Mouse (Mus musculus): ENCODE measurements at regions not wholly inside any gene's neighbourhood (a gene's known extent, or its start where the extent isn't known, plus 50 kb on each side); places are given as distances from the start of the nearest gene placed in this dataset.

DNA sequence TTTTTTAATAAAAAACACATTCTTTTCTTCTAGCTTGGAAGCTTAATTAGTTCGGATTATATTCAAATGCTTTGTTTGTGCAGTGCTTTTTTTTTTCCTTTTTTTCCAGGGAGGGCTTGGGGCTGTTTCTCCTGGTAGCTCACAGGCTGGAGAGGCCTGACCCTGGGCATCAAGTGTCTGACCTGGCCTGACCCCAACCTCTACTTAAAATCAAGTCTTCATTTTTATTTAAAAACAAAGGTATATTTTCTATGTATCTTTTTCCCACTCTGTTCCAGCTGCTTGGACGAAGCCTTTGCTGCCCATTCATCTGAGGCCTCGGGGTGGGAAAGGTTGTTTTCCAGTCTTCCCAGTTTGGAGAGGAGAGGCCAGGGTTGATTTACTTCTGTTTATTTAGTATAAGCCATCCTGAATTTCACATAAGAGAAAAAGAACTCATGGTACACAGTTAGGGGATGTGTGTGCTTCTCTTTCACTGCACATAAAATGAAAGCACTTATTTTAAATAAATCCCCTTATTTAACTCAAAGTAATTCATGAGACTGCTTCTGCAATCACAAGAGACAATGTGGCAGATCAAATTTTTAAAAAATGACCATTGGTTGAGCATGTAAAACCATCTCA is 539.1 kb downstream of the Ptprc start:
- peak; percentile 79 for DNase-seq (ENCODE audit: low spot score)

DNA sequence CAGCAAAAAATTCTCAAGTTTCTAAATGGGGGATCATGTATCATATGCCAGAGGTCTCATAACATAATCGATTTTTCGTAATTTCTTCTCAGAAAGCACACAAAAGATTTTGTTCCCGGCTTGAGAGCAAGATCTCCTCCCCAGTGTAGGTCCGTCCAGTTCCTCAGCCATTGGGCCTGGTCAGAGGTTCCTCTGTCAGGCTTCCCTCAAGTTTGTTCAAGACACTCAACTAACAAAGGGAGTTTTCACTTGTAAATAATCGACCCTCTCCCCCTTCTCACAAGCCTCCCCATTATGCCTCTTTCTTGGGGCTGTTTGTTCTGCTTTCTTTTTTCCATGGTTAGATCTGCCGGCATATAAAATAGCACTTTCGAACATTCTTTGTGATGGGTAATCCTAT is 539.7 kb downstream of the Ptprc start:
- DNase-seq (ENCODE audit: low spot score) = peak; percentile 73

DNA sequence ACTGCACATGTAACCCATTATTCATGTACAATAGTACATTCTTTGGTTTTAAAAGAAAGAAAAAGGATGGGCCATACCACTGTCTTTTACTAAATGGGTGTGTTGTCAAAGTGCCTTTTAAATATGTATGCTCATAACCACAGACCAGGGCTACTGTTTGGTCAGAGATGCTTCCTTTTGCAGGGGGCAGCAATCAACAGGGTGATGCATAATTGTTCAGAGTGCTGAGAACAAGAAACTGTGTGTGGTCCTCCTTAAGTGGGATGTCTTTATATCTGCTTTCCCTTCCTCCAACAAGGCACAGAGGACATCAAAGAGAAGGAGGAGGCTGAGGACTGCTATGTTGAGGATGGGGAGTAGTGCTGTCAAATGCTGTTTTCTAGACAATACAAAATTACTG is 544.0 kb downstream of the Ptprc start:
- DNase-seq (ENCODE audit: low spot score) = no peak

DNA sequence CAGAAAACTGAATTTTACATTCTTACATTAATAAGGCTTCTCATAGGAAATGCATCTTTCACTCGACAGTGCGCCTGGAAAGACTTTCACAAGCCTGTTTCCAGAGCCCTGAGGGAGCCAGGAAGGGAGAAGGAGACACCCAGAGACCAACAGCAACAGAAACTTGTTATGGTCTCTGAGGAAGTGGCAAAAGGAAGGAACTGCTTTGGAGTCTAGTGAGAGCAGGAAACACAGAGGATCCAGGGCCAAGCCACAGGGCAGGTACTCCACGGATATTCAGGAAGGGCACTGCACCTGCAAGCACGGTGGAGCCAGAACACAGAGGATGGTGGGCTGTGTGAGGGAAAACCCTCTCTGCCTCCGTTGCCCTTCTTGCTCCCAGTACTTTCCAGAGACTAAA is 554.8 kb downstream of the Ptprc start:
- DNase-seq (ENCODE audit: low spot score) = no peak

DNA sequence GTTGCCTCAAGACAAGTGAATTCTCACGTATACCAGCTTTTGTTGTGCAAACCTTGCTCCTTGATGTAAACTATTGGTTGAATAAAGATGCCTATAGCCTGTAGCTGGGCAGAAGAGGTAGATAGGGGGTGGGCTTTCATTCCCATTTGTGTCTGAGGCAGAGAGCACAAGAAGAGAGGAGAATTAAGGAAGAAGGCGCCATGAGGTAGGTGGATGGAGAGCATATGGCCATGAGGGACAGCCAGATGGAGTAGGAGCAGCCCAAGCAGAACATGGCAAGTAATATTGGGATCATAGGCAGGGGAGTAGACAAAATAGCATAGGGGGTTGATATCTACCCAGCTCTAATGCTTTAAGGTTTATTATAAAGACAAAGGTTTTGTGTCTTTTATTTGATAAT is 557.3 kb downstream of the Ptprc start:
- DNase-seq (ENCODE audit: low spot score) = no peak

DNA sequence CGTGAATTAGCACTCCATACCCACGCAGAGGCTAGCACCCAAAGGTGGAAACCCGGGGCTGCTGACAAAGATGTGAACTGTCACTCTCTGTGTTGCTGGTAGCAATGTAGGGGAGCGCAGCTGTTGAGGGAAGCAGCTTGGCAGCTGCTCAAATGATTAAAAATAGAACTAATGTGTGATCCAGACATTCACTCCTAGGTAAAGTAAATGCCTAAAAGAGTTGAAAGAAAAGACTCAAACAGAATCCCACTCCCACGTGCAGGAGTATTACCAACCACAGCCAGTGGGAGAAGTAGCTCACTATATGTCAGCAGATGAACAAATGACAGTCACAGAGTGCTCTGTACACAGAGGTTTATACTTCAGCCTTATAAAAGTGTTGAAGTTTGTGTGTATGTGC is 558.0 kb downstream of the Ptprc start:
- no peak for DNase-seq (ENCODE audit: low spot score)

DNA sequence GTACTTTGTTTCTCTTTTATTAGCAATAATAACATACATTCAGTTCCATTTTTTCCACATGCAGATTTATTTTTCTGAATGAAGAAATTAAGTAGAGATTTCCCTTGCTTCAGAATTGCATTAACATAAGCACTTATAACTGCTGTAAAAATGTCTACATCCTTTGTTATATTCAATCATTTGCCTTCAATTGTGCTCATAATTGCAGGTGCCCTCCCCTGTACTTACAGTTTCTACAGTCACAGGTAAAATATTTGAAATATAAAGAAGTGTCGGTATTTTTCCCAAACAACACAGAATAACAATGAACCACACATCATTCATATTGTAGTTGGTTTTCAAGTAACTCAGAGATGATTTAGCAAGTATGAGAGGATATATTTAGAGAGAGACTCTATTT is 568.8 kb downstream of the Ptprc start:
- DNase-seq (ENCODE audit: low spot score) = no peak

DNA sequence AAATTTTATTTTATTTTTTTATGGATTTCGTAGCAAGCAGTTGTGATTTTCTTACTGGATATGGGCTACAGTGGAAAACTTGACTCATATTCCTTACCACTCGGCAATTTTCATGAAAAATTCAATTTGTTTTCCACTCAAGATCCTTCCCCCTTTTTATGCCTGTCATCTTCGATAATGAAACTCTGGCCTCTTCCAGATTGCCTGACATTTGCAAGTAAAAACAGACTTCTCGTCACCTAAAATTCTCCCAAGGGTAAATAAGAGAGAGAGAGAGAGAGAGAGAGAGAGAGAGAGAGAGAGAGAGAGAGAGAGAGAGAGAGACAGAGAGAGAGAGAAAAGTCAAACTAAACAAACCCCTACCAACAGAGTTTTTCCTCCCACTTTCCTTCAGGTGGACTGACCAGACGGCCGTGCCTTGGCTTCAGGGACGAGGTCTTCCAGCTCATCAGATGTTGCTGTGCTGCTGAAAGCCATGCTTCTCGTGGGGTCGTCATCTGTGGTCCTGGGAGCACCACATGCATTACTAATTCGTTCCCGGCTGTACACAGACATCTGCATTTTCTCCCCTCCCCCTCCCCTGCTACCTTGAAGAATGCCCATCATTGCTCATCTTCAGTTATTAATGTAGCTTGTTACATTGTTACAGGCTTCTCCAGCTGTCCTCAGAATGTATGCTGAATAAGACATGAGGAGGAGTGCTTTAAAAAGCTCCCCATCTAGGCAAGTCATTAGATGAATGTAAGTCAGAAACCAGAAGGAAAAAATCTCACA is 569.4 kb downstream of the Ptprc start:
- DNase-seq (ENCODE audit: low spot score) = peak; percentile 26

DNA sequence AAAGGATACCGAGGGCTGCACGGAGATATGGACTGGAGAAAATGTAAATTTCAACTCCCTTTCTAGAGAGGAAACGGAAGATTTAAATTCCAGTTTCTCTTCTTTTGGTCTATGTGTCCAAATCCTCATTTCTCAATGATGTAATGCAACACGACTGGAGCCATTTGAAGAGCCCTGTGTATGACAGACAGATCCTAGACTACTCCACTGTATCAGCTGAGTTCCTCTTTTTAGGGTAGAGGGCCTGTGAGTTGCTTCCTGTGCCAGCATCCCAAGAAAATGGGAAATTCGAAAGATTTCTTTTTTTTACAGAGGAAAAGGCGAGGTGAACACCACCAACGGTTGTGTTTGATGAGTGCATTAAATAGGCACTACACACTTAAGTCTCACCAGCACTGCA is 581.8 kb downstream of the Ptprc start:
- no peak for DNase-seq (ENCODE audit: low spot score)

DNA sequence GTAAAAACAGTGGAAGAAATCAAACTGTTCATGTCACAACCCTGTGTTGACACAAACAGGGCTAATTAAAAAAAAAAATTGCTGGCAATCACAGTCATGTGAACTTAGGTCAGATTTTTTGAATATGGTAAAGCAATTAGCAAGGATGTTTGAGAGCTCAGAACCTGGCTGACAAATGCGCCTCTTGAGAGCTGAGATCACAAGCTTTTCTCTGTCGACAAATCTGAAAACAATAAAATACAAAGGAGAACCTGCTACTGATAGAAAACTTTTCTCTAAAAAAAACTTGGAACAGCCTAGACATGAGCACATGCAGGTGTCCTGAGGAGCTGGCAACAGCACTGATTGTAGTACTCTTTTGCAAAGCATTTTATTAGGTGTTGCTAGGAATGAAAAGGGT is 583.6 kb downstream of the Ptprc start:
- DNase-seq (ENCODE audit: low spot score) = no peak

DNA sequence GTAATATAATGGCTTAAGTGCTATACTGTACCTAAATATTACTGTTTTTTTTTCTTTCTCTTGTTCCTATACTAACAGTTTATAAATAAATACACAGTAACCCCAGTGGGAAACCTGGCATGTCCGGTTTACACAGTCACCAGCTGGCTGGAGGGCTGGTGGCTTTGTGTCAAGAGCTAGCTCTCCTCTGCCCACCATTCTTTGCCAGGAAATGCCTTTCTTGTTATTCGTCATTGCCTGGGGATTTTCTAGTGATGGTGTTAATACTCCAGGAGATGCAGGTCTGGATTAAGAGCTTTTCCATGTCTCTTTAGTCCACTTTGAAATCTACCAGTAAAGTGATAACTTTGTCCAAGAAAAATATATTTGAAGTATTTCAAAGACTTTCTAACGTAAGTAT is 584.2 kb downstream of the Ptprc start:
- DNase-seq (ENCODE audit: low spot score) = peak; percentile 21

DNA sequence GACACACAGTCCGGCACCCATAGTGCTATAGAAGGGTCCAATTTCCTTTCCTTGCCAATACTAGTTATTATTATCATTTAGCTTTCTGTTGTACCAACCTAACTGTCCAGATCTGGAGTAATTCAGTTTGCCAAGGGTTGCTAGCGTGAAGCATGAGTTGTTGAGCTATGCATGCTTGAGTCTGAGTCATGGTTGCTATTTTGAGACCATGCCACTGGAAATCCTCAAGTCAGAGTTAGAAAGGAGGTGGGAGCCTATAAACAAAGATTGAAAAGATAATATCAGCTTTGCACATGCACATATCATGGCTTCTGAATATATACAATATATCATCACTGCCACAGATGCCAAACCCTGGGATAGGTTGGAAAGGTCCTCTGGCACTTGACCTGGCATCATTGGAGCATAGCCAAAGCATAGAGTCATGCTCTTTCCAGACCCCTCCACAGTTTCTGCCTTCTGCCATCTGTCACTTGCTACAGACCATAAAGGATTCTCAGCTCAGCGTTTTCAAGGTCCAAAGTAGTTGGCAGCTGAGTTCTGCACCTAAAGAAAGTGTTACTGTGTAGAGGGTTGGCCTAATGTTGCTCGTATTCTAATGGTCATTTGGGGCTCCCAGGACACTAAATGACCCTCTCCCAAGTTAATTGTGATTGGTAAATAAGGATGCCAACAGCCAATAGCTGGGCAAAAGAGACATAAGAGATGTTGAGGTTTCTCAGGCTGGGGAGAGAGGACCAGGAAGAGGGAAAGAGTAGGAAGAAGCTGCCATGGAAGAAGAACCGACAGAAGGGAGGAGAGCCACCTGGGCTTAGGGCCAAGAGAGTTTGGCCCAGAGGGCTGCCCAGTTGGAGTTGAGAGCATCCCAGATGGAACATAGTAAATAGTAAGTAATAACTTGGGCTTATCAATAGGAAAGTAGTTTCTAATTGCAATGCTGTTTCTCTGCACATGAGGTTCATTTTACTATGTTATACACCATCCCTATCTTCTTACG is 586.9 kb downstream of the Ptprc start:
- no peak for DNase-seq (ENCODE audit: low spot score)

DNA sequence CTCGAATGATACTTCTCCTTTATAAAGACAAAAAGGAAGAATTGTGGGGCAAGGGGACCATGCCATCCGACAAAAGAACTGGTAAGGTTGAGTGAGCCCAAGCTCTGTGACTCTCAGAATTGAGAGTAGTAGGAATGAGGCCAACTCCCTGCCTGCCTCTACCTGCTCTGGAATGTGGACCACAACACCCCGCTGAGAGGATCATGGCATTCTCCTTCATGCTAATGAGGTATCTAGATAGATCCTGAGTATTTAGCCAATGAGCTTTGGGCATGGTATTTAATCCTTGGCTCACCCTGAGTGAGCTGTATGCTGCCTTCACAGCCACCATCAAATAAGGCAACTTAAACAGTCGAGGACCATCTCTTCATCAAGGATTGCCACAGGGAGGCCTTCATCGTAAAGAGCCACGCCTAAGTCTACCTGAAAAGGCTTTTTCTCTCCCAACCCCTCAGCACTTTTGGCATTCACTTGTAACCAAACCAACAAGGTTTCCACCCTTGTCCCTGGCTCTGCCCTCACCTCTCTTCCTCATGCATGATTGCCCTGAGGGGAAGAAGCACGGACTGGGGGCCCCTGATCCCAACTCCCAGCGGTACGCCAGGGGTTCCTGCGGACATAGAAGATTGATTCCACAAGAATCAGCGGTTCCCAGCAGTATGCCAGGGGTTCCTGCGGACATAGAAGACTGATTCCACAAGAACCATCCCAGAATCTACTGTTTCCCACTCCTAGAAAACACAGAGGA is 587.9 kb downstream of the Ptprc start:
- no peak for DNase-seq (ENCODE audit: low spot score)

DNA sequence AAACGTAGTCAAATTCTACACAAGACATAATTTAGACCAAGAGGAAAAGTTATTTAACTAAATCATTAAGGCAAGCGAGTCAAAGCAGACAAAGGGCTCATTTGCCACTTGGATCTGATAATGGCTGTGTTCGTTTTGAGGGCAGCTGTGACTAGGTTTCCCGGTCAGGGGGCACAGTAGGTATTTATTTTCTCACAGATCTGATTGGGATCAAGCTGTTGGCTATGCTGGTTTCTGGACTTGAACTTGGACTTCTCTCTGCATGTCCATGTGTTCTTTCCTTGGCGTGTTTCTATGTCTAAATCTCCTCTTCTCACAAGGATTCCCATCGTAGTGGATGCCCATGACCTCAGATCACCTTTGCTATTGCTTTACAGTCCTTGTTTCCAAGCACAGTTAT is 590.8 kb downstream of the Ptprc start:
- DNase-seq (ENCODE audit: low spot score) = no peak

DNA sequence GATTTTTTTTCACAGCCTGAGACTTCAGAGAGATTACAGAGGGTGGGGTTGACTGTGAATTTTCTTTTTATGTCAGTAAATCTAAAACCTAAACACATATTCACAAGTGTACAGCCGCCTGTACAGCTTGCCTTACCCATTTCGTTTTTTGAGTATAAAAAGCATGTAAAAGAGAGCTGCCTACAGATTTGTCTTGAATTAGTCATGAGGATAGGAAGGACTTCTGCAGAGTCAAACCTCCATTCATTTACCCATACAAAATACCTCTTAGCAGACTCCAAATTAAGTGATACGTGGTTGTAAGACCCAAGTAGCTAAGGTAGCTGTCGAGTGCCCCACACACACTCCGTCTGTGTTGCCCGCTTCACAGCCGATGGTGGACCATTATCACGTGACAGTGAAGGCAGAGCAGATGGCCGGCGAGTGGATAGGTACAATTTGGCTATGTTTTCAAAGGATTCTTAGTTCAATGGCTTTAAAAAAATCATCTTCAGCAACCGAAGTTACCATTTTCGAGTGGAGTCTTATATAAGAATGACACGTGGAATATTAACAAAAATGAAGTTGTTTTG is 591.3 kb downstream of the Ptprc start:
- DNase-seq (ENCODE audit: low spot score) = no peak

DNA sequence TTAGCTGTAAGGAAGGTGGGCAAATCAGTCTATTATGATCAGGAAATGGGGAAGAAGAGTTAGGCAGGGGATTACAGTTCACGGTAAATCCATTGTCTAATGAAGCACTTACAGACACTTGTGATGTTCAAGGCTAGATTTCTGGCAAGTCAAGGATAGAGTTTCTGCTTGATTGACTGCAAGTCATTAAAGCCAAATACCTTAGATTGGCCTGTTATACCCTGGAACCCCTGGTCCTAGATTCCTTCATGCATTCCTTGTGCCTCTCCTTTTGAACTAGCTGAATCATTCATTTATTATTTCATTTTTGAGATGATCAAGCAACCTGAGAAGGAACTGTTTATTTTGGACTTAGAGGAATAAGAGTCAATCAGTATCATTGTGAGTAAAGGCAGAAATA is 597.9 kb downstream of the Ptprc start:
- DNase-seq (ENCODE audit: low spot score) = no peak

DNA sequence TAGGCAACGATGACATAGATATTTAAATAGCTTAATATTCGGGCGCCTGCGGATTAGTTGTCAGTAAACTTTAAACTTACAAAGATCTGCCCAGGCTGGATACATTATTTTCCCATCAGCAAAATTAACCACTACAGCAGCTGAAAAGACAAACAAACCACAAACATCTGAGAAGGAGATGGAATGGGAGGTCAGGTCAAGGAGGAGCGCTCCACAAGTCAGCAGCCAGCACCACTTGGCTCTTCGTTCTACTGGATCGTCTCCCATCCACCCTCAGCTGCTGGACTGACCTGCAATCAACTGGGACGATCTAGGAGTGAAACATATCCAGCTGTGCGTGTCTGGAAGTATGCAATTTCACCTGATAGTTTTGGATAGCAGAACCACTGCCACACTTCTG is 599.3 kb downstream of the Ptprc start:
- DNase-seq (ENCODE audit: low spot score) = no peak

DNA sequence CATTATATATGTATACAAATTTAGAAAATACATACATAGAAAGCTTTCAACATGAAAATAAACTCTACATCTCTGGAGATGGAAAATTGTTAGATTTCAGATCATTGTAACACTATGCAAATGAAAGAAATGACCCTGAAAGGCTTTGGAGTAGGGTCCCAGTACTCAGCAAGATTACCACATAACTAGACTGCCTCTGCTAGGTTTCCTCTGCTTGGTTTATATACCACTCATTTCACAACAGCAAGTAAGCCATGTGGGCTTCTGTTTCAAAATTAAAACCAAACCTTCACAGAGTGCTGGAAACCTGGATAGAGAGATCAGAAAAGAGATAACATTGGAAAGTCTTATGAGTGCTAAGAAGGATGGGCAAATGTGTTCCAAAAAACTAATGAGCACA is 600.1 kb downstream of the Ptprc start:
- no peak for DNase-seq (ENCODE audit: low spot score)

DNA sequence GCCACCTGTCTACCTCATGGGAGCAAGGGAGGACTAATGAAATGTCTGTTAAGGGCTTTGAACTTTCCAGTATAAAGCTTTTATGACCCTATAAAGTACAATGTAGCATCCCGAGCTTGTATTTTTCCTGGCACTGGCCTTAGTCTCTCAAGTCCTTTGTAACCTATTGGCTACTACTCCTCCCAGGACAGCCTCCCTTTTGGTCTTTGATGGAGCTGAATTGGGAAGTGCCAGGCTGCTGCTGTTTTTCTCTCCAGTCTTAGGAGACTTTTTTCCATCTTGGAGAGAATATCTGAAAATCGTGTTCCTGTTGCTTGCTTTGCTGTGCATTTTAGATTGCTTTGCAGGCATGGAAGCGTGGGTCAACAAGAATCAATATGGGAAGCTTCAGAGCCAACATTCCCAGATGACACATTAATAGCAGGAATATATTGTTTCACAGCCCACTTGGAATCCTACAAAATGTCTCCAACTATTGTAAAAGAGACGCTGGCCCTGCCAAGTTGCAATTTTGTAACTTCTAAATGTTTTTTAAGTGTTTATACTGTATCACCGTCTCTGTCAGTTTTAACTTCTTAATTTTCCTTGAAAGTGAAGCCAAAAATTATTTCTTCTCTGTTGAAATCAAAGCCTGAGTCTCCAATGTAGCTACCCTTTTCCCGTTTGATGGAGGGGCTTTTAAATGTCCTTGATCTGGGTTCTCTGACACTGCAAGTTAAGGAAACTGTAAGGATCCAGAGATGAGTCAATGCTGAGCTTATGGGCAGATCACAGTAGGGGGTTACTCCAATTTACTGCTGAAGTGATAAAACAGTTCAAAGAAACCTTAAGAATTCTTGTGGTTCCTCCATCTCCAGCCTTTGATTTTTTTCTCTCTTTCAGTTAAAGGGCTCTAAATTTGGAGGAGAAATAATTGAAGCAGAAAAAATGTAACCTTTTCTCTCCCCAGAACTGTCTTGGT is 603.3 kb downstream of the Ptprc start:
- DNase-seq (ENCODE audit: low spot score) = no peak

DNA sequence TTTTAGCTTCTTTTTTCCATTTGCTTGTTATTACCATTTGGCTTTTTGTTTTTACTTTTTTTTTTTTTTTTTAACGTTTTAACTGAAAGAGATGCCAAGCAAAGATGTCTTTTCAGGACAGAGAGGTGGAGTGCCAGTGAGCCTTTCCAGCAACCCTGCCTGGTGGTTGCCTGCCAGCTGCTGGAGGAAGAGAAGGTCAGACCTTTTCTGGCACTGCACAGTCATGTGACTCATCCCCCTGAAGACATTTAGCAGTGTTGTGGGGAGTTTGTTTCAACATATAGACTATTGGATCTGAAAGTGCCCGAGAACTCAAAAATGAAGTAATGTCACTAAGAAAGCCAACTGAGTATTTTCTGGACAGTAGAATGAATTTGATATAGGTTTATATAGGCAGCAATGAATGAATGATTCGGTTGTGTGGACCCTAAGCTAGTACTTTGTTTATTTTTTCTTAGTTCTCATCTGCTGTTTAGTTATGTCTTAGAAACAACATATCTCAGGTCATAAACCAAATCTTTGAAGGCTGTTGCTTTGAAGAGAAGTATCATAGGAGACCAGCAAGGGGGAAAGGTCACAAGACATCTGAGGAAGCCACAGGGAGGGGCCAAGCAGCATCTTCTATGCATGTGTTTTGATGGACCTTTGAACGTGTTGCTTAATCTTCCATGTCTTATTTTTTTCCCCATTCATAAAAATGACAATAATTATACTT is 604.2 kb downstream of the Ptprc start:
- no peak for DNase-seq (ENCODE audit: low spot score)

Data from embryo, embryonic 10.5 days (tissue).